ENCODE assay signal across 19 mouse cellular contexts in the genomic region with DNA sequence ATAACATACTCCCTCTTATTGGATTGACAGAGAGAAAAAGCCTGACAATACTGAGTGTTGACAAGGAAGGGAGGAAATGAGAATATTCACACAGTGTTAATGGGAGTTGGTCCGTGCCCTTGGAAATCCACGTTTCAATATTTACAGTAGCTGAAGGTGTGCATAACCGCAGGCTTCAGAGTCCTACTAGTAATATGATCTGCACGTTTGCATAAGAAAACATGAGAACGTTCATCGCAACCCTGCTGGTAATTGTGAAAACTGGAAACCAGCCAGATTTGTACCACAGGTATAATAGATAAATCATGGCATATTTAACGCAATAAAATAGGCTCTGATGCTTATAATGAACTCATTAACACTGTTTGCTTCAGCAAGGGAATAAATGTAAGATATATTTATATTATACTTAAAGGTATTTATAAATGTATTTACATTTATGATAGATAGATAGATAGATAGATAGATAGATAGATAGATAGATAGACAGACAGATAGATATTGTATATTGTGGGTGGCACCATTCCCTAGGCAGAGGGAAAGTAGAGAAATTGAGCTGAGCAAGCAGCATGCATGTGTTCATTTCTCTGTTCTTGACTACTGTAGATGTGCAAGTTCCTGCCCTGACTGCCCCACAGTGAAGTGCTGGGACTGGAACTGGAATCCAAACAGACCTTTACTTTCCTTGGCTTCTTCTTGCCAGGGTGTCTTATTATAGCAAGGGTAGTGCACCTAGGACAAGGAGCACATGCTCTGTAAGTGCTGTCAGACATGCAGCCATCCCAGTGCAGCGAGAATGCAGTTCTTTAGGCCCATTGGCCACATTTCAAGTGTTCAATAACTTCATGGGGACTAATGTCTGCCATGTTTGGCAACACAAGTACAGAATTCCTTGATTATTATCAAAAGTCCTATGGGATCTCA.
A peak's percentile ranks its signal among the peaks of the same experiment; 100 is the strongest.
DNase-seq lines count a peak whose midpoint lies in the region; ATAC-seq and TF ChIP-seq lines count a peak whose summit lies in the region.
"Had no signal": no experiment of that assay in that cellular context is flagged by ENCODE, and none has a peak within 500 bp of the region (broad histone marks: within the 10 kb centered on the region; RNA-seq: fewer than 3 reads in every experiment).

No protein-coding gene starts in this region.

- H3K9me3 ChIP-seq in embryonic facial prominence, embryonic 14.5 days (ENCODE audit: control insufficient read depth, low read length): no peaks in the 10 kb centered on the region
- no peaks in the 10 kb centered on the region for H3K9me3 ChIP-seq in embryonic facial prominence, embryonic 10.5 days
- no peaks in the 10 kb centered on the region for H3K9me3 ChIP-seq in lung, embryonic 16.5 days (ENCODE audit: control insufficient read depth, low read length)
- H3K9me3 ChIP-seq in stomach, embryonic 15.5 days: no peaks in the 10 kb centered on the region
- H3K9me3 ChIP-seq: forebrain, embryonic 13.5 days had no signal

- no peak overlapping the region for H3K27ac ChIP-seq in embryonic facial prominence, embryonic 14.5 days (replicated peaks; ENCODE audit: low read depth, low read length)
- H3K27ac ChIP-seq in embryonic facial prominence, embryonic 10.5 days (replicated peaks): no peak overlapping the region
- H3K27ac ChIP-seq in lung, embryonic 16.5 days (ENCODE audit: low read length): peak overlapping the region; percentile 9; the same call in 1 of the 2 replicates
- no peak overlapping the region for H3K27ac ChIP-seq in stomach, embryonic 15.5 days
- no peak overlapping the region for H3K27ac ChIP-seq in gastrocnemius, adult 2 months
- H3K27ac ChIP-seq: embryonic facial prominence, embryonic 13.5 days; forebrain, embryonic 13.5 days; heart, embryonic 13.5 days; hindbrain, embryonic 12.5 days had no signal

- H3K4me2 ChIP-seq in embryonic facial prominence, embryonic 14.5 days (ENCODE audit: low read depth, low read length): no peak overlapping the region
- no peak overlapping the region for H3K4me2 ChIP-seq in lung, embryonic 16.5 days (ENCODE audit: low read depth, low read length)
- no peak overlapping the region for H3K4me2 ChIP-seq in stomach, embryonic 15.5 days
- H3K4me2 ChIP-seq: embryonic facial prominence, embryonic 13.5 days; forebrain, embryonic 13.5 days; heart, embryonic 13.5 days; hindbrain, embryonic 12.5 days had no signal

- no peaks in the 10 kb centered on the region for H3K4me1 ChIP-seq in embryonic facial prominence, embryonic 14.5 days (ENCODE audit: control insufficient read depth, insufficient read depth, low read length)
- H3K4me1 ChIP-seq in embryonic facial prominence, embryonic 10.5 days: 0 out of 2 replicates have a peak, but pooled peaks cover 5% of the 10 kb centered on the region
- H3K4me1 ChIP-seq in lung, embryonic 16.5 days (replicated peaks; ENCODE audit: control insufficient read depth, insufficient read depth, low read length): no peaks in the 10 kb centered on the region
- no peaks in the 10 kb centered on the region for H3K4me1 ChIP-seq in stomach, embryonic 15.5 days
- H3K4me1 ChIP-seq: embryonic facial prominence, embryonic 13.5 days; forebrain, embryonic 13.5 days; heart, embryonic 13.5 days; hindbrain, embryonic 12.5 days had no signal

- H3K9ac ChIP-seq in embryonic facial prominence, embryonic 14.5 days (ENCODE audit: low read depth, low read length): no peak overlapping the region
- no peak overlapping the region for H3K9ac ChIP-seq in lung, embryonic 16.5 days (ENCODE audit: low read length)
- H3K9ac ChIP-seq in stomach, embryonic 15.5 days: no peak overlapping the region
- H3K9ac ChIP-seq: embryonic facial prominence, embryonic 13.5 days; forebrain, embryonic 13.5 days; forebrain, postnatal 0 days; heart, embryonic 13.5 days; hindbrain, embryonic 12.5 days had no signal

- peak; percentile 62; the same call in 1 of the 2 replicates for ATAC-seq in embryonic facial prominence, embryonic 14.5 days (ENCODE audit: low read depth)
- peak; percentile 37; the same call in 1 of the 2 replicates for ATAC-seq in lung, embryonic 16.5 days (ENCODE audit: low read depth)
- peak; percentile 82 for ATAC-seq in stomach, embryonic 15.5 days (ENCODE audit: insufficient read depth, low FRiP score, low read depth)
- ATAC-seq: forebrain, embryonic 13.5 days; forebrain, postnatal 0 days had no signal

- intact Hi-C loops in gastrocnemius, adult 2 months (cut with DNase I): no loop called here

- H3K36me3 ChIP-seq in embryonic facial prominence, embryonic 14.5 days (ENCODE audit: control insufficient read depth, insufficient read depth, low read length): no peaks in the 10 kb centered on the region
- H3K36me3 ChIP-seq in embryonic facial prominence, embryonic 10.5 days (replicated peaks): no peaks in the 10 kb centered on the region
- no peaks in the 10 kb centered on the region for H3K36me3 ChIP-seq in lung, embryonic 16.5 days (ENCODE audit: control insufficient read depth, insufficient read depth, low read length)
- no peaks in the 10 kb centered on the region for H3K36me3 ChIP-seq in stomach, embryonic 15.5 days
- H3K36me3 ChIP-seq: embryonic facial prominence, embryonic 13.5 days; heart, embryonic 13.5 days; hindbrain, embryonic 12.5 days had no signal

- TF ChIP-seq CTCF in gastrocnemius, adult 2 months (IDR thresholded peaks at IDR 0.05): no peak

- H3K27me3 ChIP-seq in embryonic facial prominence, embryonic 14.5 days (replicated peaks; ENCODE audit: control insufficient read depth, insufficient read depth, low read length): no peaks in the 10 kb centered on the region
- no peaks in the 10 kb centered on the region for H3K27me3 ChIP-seq in embryonic facial prominence, embryonic 10.5 days (replicated peaks; ENCODE audit: low read depth, poor library complexity, severe bottlenecking)
- no peaks in the 10 kb centered on the region for H3K27me3 ChIP-seq in lung, embryonic 16.5 days (ENCODE audit: control insufficient read depth, insufficient read depth, low read depth, low read length)
- no peaks in the 10 kb centered on the region for H3K27me3 ChIP-seq in stomach, embryonic 15.5 days (replicated peaks)
- H3K27me3 ChIP-seq: embryonic facial prominence, embryonic 13.5 days; forebrain, embryonic 13.5 days; heart, embryonic 13.5 days; hindbrain, embryonic 12.5 days had no signal

- no peak overlapping the region for H3K4me3 ChIP-seq in embryonic facial prominence, embryonic 14.5 days (ENCODE audit: low read depth, low read length)
- no peak overlapping the region for H3K4me3 ChIP-seq in embryonic facial prominence, embryonic 10.5 days
- H3K4me3 ChIP-seq in lung, embryonic 16.5 days (ENCODE audit: low read length): no peak overlapping the region
- no peak overlapping the region for H3K4me3 ChIP-seq in stomach, embryonic 15.5 days (replicated peaks)
- H3K4me3 ChIP-seq in gastrocnemius, adult 2 months: no peak overlapping the region
- H3K4me3 ChIP-seq: embryonic facial prominence, embryonic 13.5 days; forebrain, embryonic 13.5 days; heart, embryonic 13.5 days; hindbrain, embryonic 12.5 days had no signal

- no peak for DNase-seq in embryonic facial prominence, embryonic 14.5 days (ENCODE audit: low spot score)
- DNase-seq in embryonic facial prominence, embryonic 10.5 days (ENCODE audit: low spot score): no peak
- no peak for DNase-seq in lung, postnatal 4 days
- DNase-seq in 3T3-L1 (ENCODE audit: low read depth, low spot score): peak; percentile 94
- DNase-seq in gastrocnemius, adult 2 months: no peak
- no peak for DNase-seq in left cerebral cortex, adult 18-20 months (ENCODE audit: low spot score in 2 of 2)
- DNase-seq: adrenal gland, postnatal 14 days; cerebellum, adult 11-12 months; cerebellum, adult 9-10 months; cerebellum, postnatal 25 days; forebrain, postnatal 0 days; gastrocnemius, postnatal 25 days; heart, postnatal 36 days had no signal

- 63% methylated on average over 8 of the region's 8 CpGs for WGBS in embryonic facial prominence, embryonic 14.5 days
- 83% methylated on average over 8 of the region's 8 CpGs for WGBS in embryonic facial prominence, embryonic 10.5 days
- 57% methylated on average over 8 of the region's 8 CpGs for WGBS in lung, embryonic 16.5 days
- 58% methylated on average over 8 of the region's 8 CpGs for WGBS in stomach, embryonic 15.5 days
